Mouse (Mus musculus): ENCODE data around the gene Slc24a3. TPM values are rescaled to one million over a fixed set of nuclear protein-coding genes. Genes with fewer than 3 reads are reported as not detected.

Gene Slc24a3
- polyA plus RNA-seq, 1 experiment from 2014 or later: 8.0 TPM

DNA sequence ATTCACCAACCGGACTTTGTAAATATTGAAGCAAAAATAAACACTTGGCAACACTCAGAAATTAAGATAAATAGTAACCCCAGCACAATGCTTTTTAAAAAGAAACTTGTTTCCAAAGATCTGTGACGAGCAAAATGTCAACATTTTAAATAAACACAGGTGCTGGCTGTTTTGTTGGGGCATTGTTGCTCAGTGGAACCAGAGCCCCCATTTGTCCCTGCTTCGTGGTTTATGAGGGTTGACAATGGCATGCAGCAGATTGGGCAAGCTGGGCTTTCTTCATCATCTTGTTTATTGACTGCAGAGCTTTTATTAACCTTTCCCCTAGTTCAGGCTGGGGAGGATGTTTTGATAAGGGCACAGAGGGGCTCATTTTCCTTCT lies 509.0 kb downstream of the Slc24a3 start:
- Histone ChIP-seq H3K36me3 (ENCODE audit: control insufficient read depth, insufficient read depth) (no peaks in the 10 kb centered on the region), H3K4me1 (replicated peaks; ENCODE audit: control insufficient read depth, insufficient read depth, low read length) (peaks cover 17% of the 10 kb centered on the region), H3K9me3 (ENCODE audit: control insufficient read depth, low read length) (peaks cover 2% of the 10 kb centered on the region), H3K27me3 (replicated peaks; ENCODE audit: control insufficient read depth, insufficient read depth, low read length) (no peaks in the 10 kb centered on the region), H3K4me2 (ENCODE audit: low read length) (no peak overlapping the region), H3K4me3 (replicated peaks; ENCODE audit: low read length) (no peak overlapping the region; the same call in 1 of the 2 replicates), H3K27ac (ENCODE audit: low read length) (no peak overlapping the region), H3K9ac (replicated peaks; ENCODE audit: low read depth, low read length) (no peak overlapping the region)
- no peak for ATAC-seq
- 68% methylated on average over 3 of the region's 3 CpGs for WGBS

DNA sequence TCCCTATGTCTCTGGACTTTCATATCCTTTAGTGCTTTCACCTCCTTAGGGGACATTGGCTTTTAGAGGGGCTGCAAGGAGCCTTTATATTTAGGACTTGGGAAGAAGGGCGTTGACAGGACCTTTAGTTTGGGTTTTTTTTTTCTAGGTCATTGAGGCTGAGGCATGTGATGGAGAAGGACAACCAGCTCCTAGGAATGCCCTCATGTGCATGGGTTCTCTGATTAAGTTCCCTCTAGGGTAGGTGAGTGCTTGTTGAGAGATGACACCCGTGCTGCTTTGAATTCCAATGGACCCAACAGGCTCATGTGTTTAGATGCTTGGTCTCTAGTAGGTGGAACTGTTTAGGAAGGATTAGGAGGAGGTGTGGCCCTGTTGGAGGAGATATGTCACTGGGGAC lies 509.4 kb downstream of the Slc24a3 start:
- Histone ChIP-seq H3K27me3 (replicated peaks; ENCODE audit: control insufficient read depth, insufficient read depth, low read length) (no peaks in the 10 kb centered on the region), H3K9me3 (ENCODE audit: control insufficient read depth, low read length) (peaks cover 2% of the 10 kb centered on the region), H3K9ac (replicated peaks; ENCODE audit: low read depth, low read length) (no peak overlapping the region), H3K4me2 (ENCODE audit: low read length) (no peak overlapping the region), H3K4me3 (replicated peaks; ENCODE audit: low read length) (no peak overlapping the region), H3K36me3 (ENCODE audit: control insufficient read depth, insufficient read depth) (no peaks in the 10 kb centered on the region), H3K27ac (ENCODE audit: low read length) (no peak overlapping the region), H3K4me1 (replicated peaks; ENCODE audit: control insufficient read depth, insufficient read depth, low read length) (peaks cover 17% of the 10 kb centered on the region)
- ATAC-seq: no peak
- WGBS: 88% methylated on average over 2 of the region's 2 CpGs

DNA sequence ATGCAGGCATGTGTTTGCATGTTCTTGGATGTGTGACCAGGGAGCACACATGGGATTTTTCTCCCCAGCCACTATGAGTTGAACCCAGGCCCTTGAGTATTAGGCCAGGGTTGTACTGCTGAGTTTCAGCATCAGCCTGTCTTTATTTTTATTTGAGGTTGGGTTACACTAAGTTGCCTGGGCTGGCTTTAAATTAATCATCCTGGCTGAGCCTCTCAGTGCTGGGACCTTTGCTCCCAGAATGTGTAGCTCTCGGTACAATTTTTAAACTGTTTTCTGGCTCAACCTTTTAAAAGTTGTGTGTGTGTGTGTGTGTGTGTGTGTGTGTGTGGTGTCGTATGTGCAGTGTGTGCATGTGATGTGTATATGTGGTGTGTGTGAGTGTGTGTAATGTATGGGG lies 512.6 kb downstream of the Slc24a3 start:
- Histone ChIP-seq H3K9me3 (ENCODE audit: control insufficient read depth, low read length) (peaks cover 2% of the 10 kb centered on the region), H3K27ac (ENCODE audit: low read length) (no peak overlapping the region), H3K4me2 (ENCODE audit: low read length) (no peak overlapping the region), H3K4me1 (replicated peaks; ENCODE audit: control insufficient read depth, insufficient read depth, low read length) (peaks cover 14% of the 10 kb centered on the region), H3K27me3 (replicated peaks; ENCODE audit: control insufficient read depth, insufficient read depth, low read length) (no peaks in the 10 kb centered on the region), H3K9ac (replicated peaks; ENCODE audit: low read depth, low read length) (no peak overlapping the region), H3K36me3 (ENCODE audit: control insufficient read depth, insufficient read depth) (no peaks in the 10 kb centered on the region), H3K4me3 (replicated peaks; ENCODE audit: low read length) (no peak overlapping the region)
- no peak for ATAC-seq
- WGBS: 87% methylated on average over 2 of the region's 2 CpGs

DNA sequence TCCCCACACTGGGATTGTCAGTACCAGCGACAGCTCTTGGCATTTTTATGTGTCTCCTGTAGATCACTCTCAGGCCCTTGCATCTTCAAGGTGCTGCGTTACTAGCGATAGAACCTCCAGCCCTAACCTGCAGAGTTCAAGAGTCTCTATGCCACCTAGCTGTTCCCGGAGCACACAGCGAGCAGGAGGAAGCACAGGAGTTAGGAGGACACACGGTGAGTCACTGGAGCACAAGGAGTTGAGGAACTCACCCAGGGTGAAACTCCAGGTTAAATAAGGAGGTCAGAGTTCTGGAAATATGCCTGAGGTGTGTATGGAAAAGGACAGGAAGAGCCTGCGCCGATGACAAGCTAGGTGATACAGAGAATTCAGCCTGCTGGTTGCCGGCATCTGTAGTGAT lies 513.2 kb downstream of the Slc24a3 start:
- Histone ChIP-seq H3K4me3 (replicated peaks; ENCODE audit: low read length) (no peak overlapping the region), H3K9ac (replicated peaks; ENCODE audit: low read depth, low read length) (no peak overlapping the region), H3K4me1 (replicated peaks; ENCODE audit: control insufficient read depth, insufficient read depth, low read length) (peaks cover 11% of the 10 kb centered on the region), H3K27me3 (replicated peaks; ENCODE audit: control insufficient read depth, insufficient read depth, low read length) (no peaks in the 10 kb centered on the region), H3K4me2 (ENCODE audit: low read length) (no peak overlapping the region), H3K27ac (ENCODE audit: low read length) (no peak overlapping the region), H3K36me3 (ENCODE audit: control insufficient read depth, insufficient read depth) (no peaks in the 10 kb centered on the region), H3K9me3 (ENCODE audit: control insufficient read depth, low read length) (peaks cover 2% of the 10 kb centered on the region)
- WGBS: 88% methylated on average over 9 of the region's 9 CpGs
- no peak for ATAC-seq

DNA sequence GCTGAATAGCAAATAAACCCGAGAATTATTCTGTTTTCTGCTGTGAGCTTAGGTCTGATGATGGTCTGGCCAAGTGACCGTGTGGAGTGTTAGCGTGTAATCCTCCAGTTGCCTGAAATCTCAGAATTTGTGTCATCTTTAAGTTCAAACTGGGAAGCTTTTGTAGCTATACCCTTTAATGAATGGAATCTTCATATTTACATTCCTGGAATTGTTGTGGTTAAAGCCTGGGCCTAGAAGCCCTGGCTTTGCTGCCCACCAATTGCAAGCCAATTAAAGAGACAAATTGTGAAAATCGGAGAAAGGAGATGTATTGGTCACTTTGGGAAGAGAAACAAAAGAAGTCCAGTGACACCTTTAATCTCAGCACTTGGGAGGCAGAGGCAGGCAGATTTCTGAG lies 514.1 kb downstream of the Slc24a3 start:
- ATAC-seq: no peak

DNA sequence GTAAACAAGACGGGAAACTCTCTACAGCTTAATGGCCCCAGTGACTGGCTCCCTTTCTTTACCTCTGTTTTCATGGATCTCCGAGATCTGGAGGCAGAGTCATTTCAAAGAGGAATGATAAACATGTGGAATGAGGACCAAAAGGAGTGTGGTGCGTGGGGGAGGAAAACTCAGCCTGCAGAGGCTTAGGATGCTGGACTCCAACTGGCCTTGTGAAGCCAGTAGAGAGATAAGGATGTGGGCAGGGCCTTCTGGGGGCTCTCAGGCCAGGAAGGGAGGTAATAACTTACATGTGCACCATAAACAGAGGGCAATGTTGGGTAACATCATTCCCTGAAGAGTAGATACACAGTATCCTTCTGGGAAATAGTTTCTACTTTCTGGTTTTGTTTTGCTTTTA lies 515.4 kb downstream of the Slc24a3 start:
- ATAC-seq: no peak
- H3K9me3 ChIP-seq (ENCODE audit: control insufficient read depth, low read length): no peaks in the 10 kb centered on the region
- H3K27ac ChIP-seq (ENCODE audit: low read length): no peak overlapping the region
- H3K4me1 ChIP-seq (replicated peaks; ENCODE audit: control insufficient read depth, insufficient read depth, low read length): peaks cover 5% of the 10 kb centered on the region; the same call in 1 of the 2 replicates
- 81% methylated on average over 3 of the region's 3 CpGs for WGBS
- no peaks in the 10 kb centered on the region for H3K27me3 ChIP-seq (replicated peaks; ENCODE audit: control insufficient read depth, insufficient read depth, low read length)
- H3K4me2 ChIP-seq (ENCODE audit: low read length): no peak overlapping the region
- no peaks in the 10 kb centered on the region for H3K36me3 ChIP-seq (ENCODE audit: control insufficient read depth, insufficient read depth)
- no peak overlapping the region for H3K9ac ChIP-seq (replicated peaks; ENCODE audit: low read depth, low read length)
- no peak overlapping the region for H3K4me3 ChIP-seq (replicated peaks; ENCODE audit: low read length)

More for the DNA sequence above, 514.1 kb downstream of the Slc24a3 start:
- Histone ChIP-seq H3K4me3 (replicated peaks; ENCODE audit: low read length) (no peak overlapping the region), H3K9ac (replicated peaks; ENCODE audit: low read depth, low read length) (no peak overlapping the region), H3K4me2 (ENCODE audit: low read length) (no peak overlapping the region), H3K27me3 (replicated peaks; ENCODE audit: control insufficient read depth, insufficient read depth, low read length) (no peaks in the 10 kb centered on the region), H3K27ac (ENCODE audit: low read length) (no peak overlapping the region), H3K9me3 (ENCODE audit: control insufficient read depth, low read length) (peaks cover 2% of the 10 kb centered on the region), H3K4me1 (replicated peaks; ENCODE audit: control insufficient read depth, insufficient read depth, low read length) (peaks cover 5% of the 10 kb centered on the region; the same call in 1 of the 2 replicates), H3K36me3 (ENCODE audit: control insufficient read depth, insufficient read depth) (no peaks in the 10 kb centered on the region)
- 83% methylated on average over 4 of the region's 4 CpGs for WGBS

DNA sequence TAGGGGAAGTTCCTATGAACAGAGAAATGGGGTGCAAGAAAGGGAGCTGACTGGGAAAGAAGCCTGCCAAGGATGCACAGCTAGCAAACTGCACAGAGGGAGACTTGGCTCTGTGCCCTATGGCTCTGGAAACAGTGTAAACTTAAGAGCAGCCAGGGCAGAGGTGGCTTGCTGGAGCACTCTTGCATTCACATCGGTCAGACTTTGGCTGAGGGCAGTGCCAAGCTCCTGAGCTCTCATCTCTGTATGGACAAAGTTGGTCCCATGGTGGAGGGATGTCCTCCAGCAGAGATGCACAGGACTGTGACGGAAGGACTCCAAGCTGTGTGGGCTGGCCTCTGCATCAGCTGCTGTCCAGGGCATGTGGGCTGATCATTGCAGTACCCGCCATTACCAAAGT lies 516.0 kb downstream of the Slc24a3 start:
- Histone ChIP-seq H3K27me3 (replicated peaks; ENCODE audit: control insufficient read depth, insufficient read depth, low read length) (no peaks in the 10 kb centered on the region), H3K36me3 (ENCODE audit: control insufficient read depth, insufficient read depth) (no peaks in the 10 kb centered on the region), H3K4me3 (replicated peaks; ENCODE audit: low read length) (no peak overlapping the region), H3K4me2 (ENCODE audit: low read length) (no peak overlapping the region), H3K4me1 (replicated peaks; ENCODE audit: control insufficient read depth, insufficient read depth, low read length) (peaks cover 5% of the 10 kb centered on the region; the same call in 1 of the 2 replicates), H3K9ac (replicated peaks; ENCODE audit: low read depth, low read length) (no peak overlapping the region), H3K9me3 (ENCODE audit: control insufficient read depth, low read length) (no peaks in the 10 kb centered on the region), H3K27ac (ENCODE audit: low read length) (no peak overlapping the region)
- peak; percentile 31; the same call in 1 of the 2 replicates for ATAC-seq
- WGBS: 66% methylated on average over 3 of the region's 3 CpGs

DNA sequence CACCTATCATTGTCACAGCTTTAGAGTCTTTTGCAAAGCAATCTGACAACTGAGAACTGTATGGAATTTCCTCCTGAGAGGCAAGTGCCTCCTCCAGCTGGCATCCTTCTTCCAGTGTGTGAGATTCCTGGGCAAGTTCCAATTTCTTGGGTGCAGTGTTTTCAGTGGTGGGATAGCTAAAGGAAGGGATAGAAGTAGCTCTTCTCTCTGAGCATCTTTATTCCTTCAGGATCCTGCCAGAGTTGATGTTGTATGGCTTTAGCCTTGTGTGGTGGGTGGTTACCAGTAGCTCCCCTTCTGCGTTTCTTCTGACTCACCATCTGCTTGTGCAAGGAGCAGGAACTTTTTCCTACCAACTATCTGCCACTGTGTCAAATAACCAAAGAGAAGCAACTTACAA lies 516.6 kb downstream of the Slc24a3 start:
- no peaks in the 10 kb centered on the region for H3K36me3 ChIP-seq (ENCODE audit: control insufficient read depth, insufficient read depth)
- H3K4me3 ChIP-seq (replicated peaks; ENCODE audit: low read length): no peak overlapping the region
- ATAC-seq: no peak
- H3K9ac ChIP-seq (replicated peaks; ENCODE audit: low read depth, low read length): no peak overlapping the region
- no peak overlapping the region for H3K27ac ChIP-seq (ENCODE audit: low read length)
- no peak overlapping the region for H3K4me2 ChIP-seq (ENCODE audit: low read length)
- peaks cover 5% of the 10 kb centered on the region; the same call in 1 of the 2 replicates for H3K4me1 ChIP-seq (replicated peaks; ENCODE audit: control insufficient read depth, insufficient read depth, low read length)
- no peaks in the 10 kb centered on the region for H3K9me3 ChIP-seq (ENCODE audit: control insufficient read depth, low read length)
- H3K27me3 ChIP-seq (replicated peaks; ENCODE audit: control insufficient read depth, insufficient read depth, low read length): no peaks in the 10 kb centered on the region
- WGBS: 89% methylated on average over 1 of the region's 1 CpGs

DNA sequence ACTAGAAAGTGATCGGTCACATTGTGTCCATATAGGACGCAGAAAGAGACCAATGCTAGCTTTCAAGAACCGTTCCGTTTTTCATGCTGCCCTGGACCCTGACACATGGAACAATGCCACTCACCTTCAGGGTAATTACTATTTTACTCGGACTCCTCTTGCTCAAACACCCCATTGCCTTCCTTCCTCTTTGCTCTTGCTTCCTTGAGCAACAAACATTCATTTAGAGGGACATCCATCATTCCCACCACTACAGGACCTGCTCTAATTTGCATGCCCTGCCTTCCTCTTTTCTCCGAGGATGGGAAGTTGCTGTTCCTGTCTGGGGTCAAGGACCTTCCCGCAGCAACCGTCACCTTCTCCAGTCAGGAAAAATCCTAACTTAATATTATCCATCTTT lies 517.3 kb downstream of the Slc24a3 start:
- Histone ChIP-seq H3K4me2 (ENCODE audit: low read length) (no peak overlapping the region), H3K4me1 (replicated peaks; ENCODE audit: control insufficient read depth, insufficient read depth, low read length) (peaks cover 5% of the 10 kb centered on the region; the same call in 1 of the 2 replicates), H3K9me3 (ENCODE audit: control insufficient read depth, low read length) (no peaks in the 10 kb centered on the region), H3K27ac (ENCODE audit: low read length) (no peak overlapping the region), H3K4me3 (replicated peaks; ENCODE audit: low read length) (no peak overlapping the region), H3K27me3 (replicated peaks; ENCODE audit: control insufficient read depth, insufficient read depth, low read length) (no peaks in the 10 kb centered on the region), H3K36me3 (ENCODE audit: control insufficient read depth, insufficient read depth) (no peaks in the 10 kb centered on the region), H3K9ac (replicated peaks; ENCODE audit: low read depth, low read length) (no peak overlapping the region)
- WGBS: 90% methylated on average over 8 of the region's 8 CpGs
- no peak for ATAC-seq

DNA sequence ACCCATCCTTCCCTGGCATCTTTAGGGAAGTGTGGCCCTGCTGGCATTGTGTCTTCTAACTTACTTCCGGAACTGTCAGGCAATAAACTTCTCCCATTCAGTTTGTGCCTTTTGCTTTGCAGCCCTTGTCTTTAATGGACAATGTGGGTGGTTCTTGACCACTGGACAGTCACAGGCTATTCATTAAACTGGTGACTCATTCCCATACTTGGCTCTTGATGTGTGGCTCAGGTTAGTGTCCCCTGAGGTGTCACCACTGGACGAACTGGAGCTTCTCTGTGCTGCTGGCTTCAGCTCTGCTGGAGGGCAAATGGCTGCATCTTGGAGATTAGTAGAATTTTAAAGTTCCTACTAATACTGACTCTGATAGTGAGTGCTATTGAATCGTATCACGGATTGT lies 518.5 kb downstream of the Slc24a3 start:
- Histone ChIP-seq H3K4me3 (replicated peaks; ENCODE audit: low read length) (no peak overlapping the region), H3K9me3 (ENCODE audit: control insufficient read depth, low read length) (no peaks in the 10 kb centered on the region), H3K4me1 (replicated peaks; ENCODE audit: control insufficient read depth, insufficient read depth, low read length) (peaks cover 5% of the 10 kb centered on the region; the same call in 1 of the 2 replicates), H3K36me3 (ENCODE audit: control insufficient read depth, insufficient read depth) (no peaks in the 10 kb centered on the region), H3K4me2 (ENCODE audit: low read length) (no peak overlapping the region), H3K27ac (ENCODE audit: low read length) (no peak overlapping the region), H3K27me3 (replicated peaks; ENCODE audit: control insufficient read depth, insufficient read depth, low read length) (no peaks in the 10 kb centered on the region), H3K9ac (replicated peaks; ENCODE audit: low read depth, low read length) (no peak overlapping the region)
- WGBS: 86% methylated on average over 4 of the region's 4 CpGs
- no peak for ATAC-seq
